28 mouse cellular contexts compared by ENCODE assay signal in genomic region chr1:142973387-142973786, GRCm38 (mm10).
DNase-seq lines count a peak whose midpoint lies in the region; ATAC-seq and TF ChIP-seq lines count a peak whose summit lies in the region.
"Had no signal": no experiment of that assay in that cellular context is flagged by ENCODE, and none has a peak within 500 bp of the region (broad histone marks: within the 10 kb centered on the region; RNA-seq: fewer than 3 reads in every experiment).

No protein-coding gene starts in this region.

- H3K36me3 ChIP-seq in kidney, embryonic 16.5 days (ENCODE audit: insufficient read depth, low read length), result no peaks in the 10 kb centered on the region
- H3K36me3 ChIP-seq: embryonic facial prominence, embryonic 13.5 days; embryonic facial prominence, embryonic 15.5 days; forebrain, embryonic 10.5 days; forebrain, embryonic 15.5 days had no signal

- no peaks in the 10 kb centered on the region; the same call in 1 of the 2 replicates for H3K4me1 ChIP-seq in cortical plate, adult 2 months (ENCODE audit: control insufficient read depth, insufficient read depth, low read length)
- no peaks in the 10 kb centered on the region for H3K4me1 ChIP-seq in kidney, embryonic 16.5 days (ENCODE audit: insufficient read depth, low read length)
- H3K4me1 ChIP-seq: embryonic facial prominence, embryonic 13.5 days; embryonic facial prominence, embryonic 15.5 days; forebrain, embryonic 10.5 days; forebrain, embryonic 13.5 days; forebrain, embryonic 15.5 days had no signal

- peak; percentile 8 for DNase-seq in 416B (ENCODE audit: low read depth)
- DNase-seq in ES-CJ7 (ENCODE audit: low read depth, low spot score), result peak; percentile 12
- DNase-seq in R1 (ENCODE audit: low read depth, low spot score), result peak; percentile 2
- DNase-seq in layer of hippocampus, adult 2 months (ENCODE audit: low spot score in 2 of 2), result no peak
- DNase-seq in adrenal gland, postnatal 14 days, result no peak
- DNase-seq: adrenal gland, adult 2 months; adrenal gland, postnatal 10 days; adrenal gland, postnatal 36 days; B cell, adult 2 months; cerebellum, adult 11 months; cerebellum, adult 18-20 months; cerebellum, adult 8-10 months; cerebellum, adult 9-11 months; cerebellum, postnatal 14 days; cerebellum, postnatal 36 days; embryo, embryonic 11 days; forebrain, postnatal 0 days had no signal

- H3K4me3 ChIP-seq in cortical plate, adult 2 months (ENCODE audit: insufficient read depth, low read length), result no peak overlapping the region
- H3K4me3 ChIP-seq in layer of hippocampus, adult 2 months, result no peak overlapping the region
- no peak overlapping the region for H3K4me3 ChIP-seq in kidney, embryonic 16.5 days (ENCODE audit: low read length)
- H3K4me3 ChIP-seq: embryonic facial prominence, embryonic 13.5 days; embryonic facial prominence, embryonic 15.5 days; erythroblast, embryonic 14.5 days; forebrain, embryonic 10.5 days; forebrain, embryonic 13.5 days; forebrain, embryonic 15.5 days had no signal

- no peak for TF ChIP-seq CTCF in cortical plate, adult 2 months (IDR thresholded peaks at IDR 0.05; ENCODE audit: extremely low read depth, insufficient read depth, low read length)
- no peak for TF ChIP-seq CTCF in layer of hippocampus, adult 2 months (conservative IDR thresholded peaks at IDR 0.05)

- H3K4me2 ChIP-seq in kidney, embryonic 16.5 days (replicated peaks; ENCODE audit: low read depth, low read length), result no peak overlapping the region
- H3K4me2 ChIP-seq: embryonic facial prominence, embryonic 13.5 days; embryonic facial prominence, embryonic 15.5 days; forebrain, embryonic 13.5 days; forebrain, embryonic 15.5 days had no signal

- no peaks in the 10 kb centered on the region for H3K27me3 ChIP-seq in kidney, embryonic 16.5 days (ENCODE audit: insufficient read depth, low read length)
- H3K27me3 ChIP-seq: CH12.LX; embryonic facial prominence, embryonic 13.5 days; embryonic facial prominence, embryonic 15.5 days; forebrain, embryonic 13.5 days; forebrain, embryonic 15.5 days; Patski had no signal

- H3K27ac ChIP-seq in cortical plate, adult 2 months (ENCODE audit: insufficient read depth, low read length), result peak overlapping the region; percentile 46; the same call in 1 of the 2 replicates
- no peak overlapping the region for H3K27ac ChIP-seq in layer of hippocampus, adult 2 months
- H3K27ac ChIP-seq in kidney, embryonic 16.5 days (ENCODE audit: low read length), result no peak overlapping the region
- H3K27ac ChIP-seq: embryonic facial prominence, embryonic 13.5 days; embryonic facial prominence, embryonic 15.5 days; forebrain, embryonic 10.5 days; forebrain, embryonic 13.5 days; forebrain, embryonic 15.5 days had no signal

- no peaks in the 10 kb centered on the region for H3K9me3 ChIP-seq in kidney, embryonic 16.5 days (ENCODE audit: low read length)
- H3K9me3 ChIP-seq: embryonic facial prominence, embryonic 13.5 days; embryonic facial prominence, embryonic 15.5 days; forebrain, embryonic 10.5 days; forebrain, embryonic 13.5 days; forebrain, embryonic 15.5 days had no signal

- TF ChIP-seq POLR2A in cortical plate, adult 2 months (IDR thresholded peaks at IDR 0.05; ENCODE audit: extremely low read depth, insufficient read depth, low read length), result no peak

- H3K9ac ChIP-seq in kidney, embryonic 16.5 days (replicated peaks; ENCODE audit: low read length), result no peak overlapping the region
- H3K9ac ChIP-seq: embryonic facial prominence, embryonic 13.5 days; embryonic facial prominence, embryonic 15.5 days; forebrain, embryonic 13.5 days; forebrain, embryonic 15.5 days; forebrain, postnatal 0 days had no signal

- no peak for ATAC-seq in kidney, embryonic 16.5 days (ENCODE audit: low FRiP score, low TSS enrichment)
- ATAC-seq: CD4-positive, CD25-positive, alpha-beta regulatory T cell, adult 4 months; forebrain, embryonic 13.5 days; forebrain, embryonic 15.5 days; forebrain, postnatal 0 days; Patski had no signal

- WGBS in kidney, embryonic 16.5 days, result 75% methylated on average over 2 of the region's 2 CpGs

Comparison
In these comparisons a context has a peak if more than half of its experiments do, and no peak if none do; other contexts are left out.
1. DNase-seq: peak in 416B (single experiment), ES-CJ7 (single experiment) and R1 (single experiment); none in layer of hippocampus, adult 2 months (0 of 2) and adrenal gland, postnatal 14 days (single experiment).